Mouse (Mus musculus) lung, adult 2 months (tissue): Measurements from ENCODE around the gene Senp3.

Source experiments
- CTCF ChIP-seq: fragments of 200-500 bp; IDR thresholded peaks from 2 replicates; pipeline ENCODE4 v1.5.1; 2011; ENCODE audit warnings: mild to moderate bottlenecking, low read length, control low read depth; ENCODE audit not compliant: insufficient read depth
- POLR2A ChIP-seq: fragments of 200-500 bp; IDR thresholded peaks from 2 replicates; pipeline ENCODE4 v1.6.1; 2011; ENCODE audit warnings: low read depth, mild to moderate bottlenecking, control low read depth, low read length, borderline replicate concordance; ENCODE audit errors: extremely low read depth

GRCm38 (mm10) chr11:69656617-69657461 is 25.0 kb downstream of the Senp3 start:
- peak; percentile 68 for TF ChIP-seq CTCF
- no peak for TF ChIP-seq POLR2A
